Mouse (Mus musculus): ENCODE data around the gene Ly6g.

- TF ChIP-seq CTCF (IDR thresholded peaks at IDR 0.05; ENCODE audit: insufficient read depth, low read depth, low read length) = no peak
- TF ChIP-seq POLR2A (IDR thresholded peaks at IDR 0.05; ENCODE audit: insufficient read depth, low read depth, low read length) = no peak
Measured at GRCm38 (mm10) chr15:75175506-75175905, 20.5 kb downstream of the Ly6g start.

All from olfactory bulb, adult 2 months (tissue).